Mouse (Mus musculus) lung, adult 2 months (tissue): ENCODE measurements around the gene Usp21.

Source experiments
- CTCF ChIP-seq: fragments of 200-500 bp; IDR thresholded peaks from 2 replicates; pipeline ENCODE4 v1.5.1; 2011; ENCODE audit warnings: mild to moderate bottlenecking, low read length, control low read depth; ENCODE audit not compliant: insufficient read depth
- POLR2A ChIP-seq: fragments of 200-500 bp; IDR thresholded peaks from 2 replicates; pipeline ENCODE4 v1.6.1; 2011; ENCODE audit warnings: low read depth, mild to moderate bottlenecking, control low read depth, low read length, borderline replicate concordance; ENCODE audit errors: extremely low read depth

DNA sequence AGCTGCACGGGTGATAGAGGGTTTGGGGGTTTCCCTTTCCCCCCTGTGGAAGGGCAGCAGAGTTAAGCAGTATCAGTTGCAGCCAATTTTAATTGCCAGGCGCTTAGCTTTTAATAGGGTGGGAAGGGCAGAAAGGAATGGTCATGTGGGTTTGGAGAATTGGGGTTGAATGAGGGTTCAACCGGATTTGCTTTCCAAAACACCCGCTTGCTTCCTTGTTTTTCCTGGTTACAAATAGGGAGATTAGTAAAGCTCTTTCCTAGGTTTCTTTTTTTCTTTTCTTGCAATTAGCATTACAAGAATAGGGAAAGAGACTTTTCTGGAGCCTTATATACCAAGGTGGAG lies 42.4 kb upstream of the Usp21 start:
- no peak for TF ChIP-seq CTCF
- no peak for TF ChIP-seq POLR2A
